Mouse (Mus musculus) heart, postnatal 0 days (tissue): Measurements from ENCODE around the gene Tent5c.

ENCODE experiments used
- CTCF ChIP-seq: IDR thresholded peaks from 2 replicates; pipeline ENCODE4 v1.5.1; 2016; ENCODE audit warnings: antibody characterized with exemption, control low read depth, low read depth
- EP300 ChIP-seq: IDR thresholded peaks from 2 replicates; pipeline ENCODE4 v1.6.1; 2016; ENCODE audit warnings: antibody characterized with exemption, low read depth

DNA sequence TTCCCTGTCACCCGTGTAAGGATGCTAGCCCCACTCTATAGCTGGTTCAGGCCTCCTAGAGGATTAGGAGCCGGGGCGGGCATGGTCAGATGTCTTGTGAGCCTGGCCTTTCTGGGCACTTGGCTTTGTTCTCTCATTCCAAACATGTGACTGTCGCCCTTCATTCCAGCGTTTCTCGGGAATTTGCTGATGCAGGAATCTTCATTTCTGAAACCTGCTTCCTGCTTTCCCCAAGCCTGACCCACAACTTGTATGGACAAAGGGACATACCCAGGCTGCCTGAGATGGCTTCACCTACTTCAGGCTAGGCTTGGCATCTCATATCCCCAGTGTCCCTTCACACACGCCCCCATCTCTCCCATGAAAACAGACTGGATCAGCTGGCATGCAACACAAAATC, 33.5 kb upstream of the Tent5c start:
- TF ChIP-seq CTCF (no peak), EP300 (no peak)
